Mouse (Mus musculus) liver, embryonic 14.5 days (tissue): ENCODE results near the gene Mycbpap.

Source experiments
- CTCF ChIP-seq: IDR thresholded peaks from 2 replicates; pipeline ENCODE4 v1.5.1; 2016; ENCODE audit warnings: antibody characterized with exemption, low read depth, control low read depth
- EP300 ChIP-seq: IDR thresholded peaks from 2 replicates; pipeline ENCODE4 v1.6.1; 2016; ENCODE audit warnings: antibody characterized with exemption, low read depth

DNA sequence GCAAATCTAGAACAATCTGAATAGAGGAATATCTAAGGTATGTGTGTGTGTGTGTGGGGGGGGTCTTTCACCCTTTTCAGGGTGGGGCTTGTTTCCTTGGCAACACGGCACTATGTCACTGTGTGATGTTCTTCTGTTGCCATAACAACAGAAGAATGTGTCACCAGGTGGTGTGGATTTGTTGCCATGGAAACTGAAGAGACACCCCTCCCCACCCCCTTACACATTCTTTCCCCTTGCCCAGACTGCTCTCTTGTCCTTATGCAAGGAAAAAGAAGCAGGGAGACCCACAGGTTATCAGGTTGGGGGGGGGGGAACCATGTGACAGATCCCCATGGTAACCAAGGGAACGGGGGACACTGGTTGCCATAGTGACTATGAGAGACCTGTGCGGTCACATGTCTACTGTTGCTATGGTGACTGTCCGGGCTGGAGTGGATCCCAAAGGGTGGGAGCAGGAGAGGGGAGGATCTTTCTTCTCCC is 52.9 kb downstream of the Mycbpap start:
- TF ChIP-seq EP300 (no peak), CTCF (no peak)
